Mouse (Mus musculus) right cerebral cortex, adult 2 months (tissue): ENCODE measurements around the gene Mrfap1.
A peak's percentile ranks its signal among the peaks of the same experiment; 100 is the strongest.

ENCODE experiments used
- DNase-seq, 2 experiments: peaks; one replicate each; pipeline ENCODE4 v3.0.0; 2021 to 2022; ENCODE audit warnings: low spot score in 2 of 2

Gene Mrfap1

GRCm38 (mm10) chr5:36786052-36786451, 10.5 kb downstream of the Mrfap1 start:
- DNase-seq, result no peak

- no peak for DNase-seq
Measured at GRCm38 (mm10) chr5:36779512-36779911, 17.1 kb downstream of the Mrfap1 start.

DNA sequence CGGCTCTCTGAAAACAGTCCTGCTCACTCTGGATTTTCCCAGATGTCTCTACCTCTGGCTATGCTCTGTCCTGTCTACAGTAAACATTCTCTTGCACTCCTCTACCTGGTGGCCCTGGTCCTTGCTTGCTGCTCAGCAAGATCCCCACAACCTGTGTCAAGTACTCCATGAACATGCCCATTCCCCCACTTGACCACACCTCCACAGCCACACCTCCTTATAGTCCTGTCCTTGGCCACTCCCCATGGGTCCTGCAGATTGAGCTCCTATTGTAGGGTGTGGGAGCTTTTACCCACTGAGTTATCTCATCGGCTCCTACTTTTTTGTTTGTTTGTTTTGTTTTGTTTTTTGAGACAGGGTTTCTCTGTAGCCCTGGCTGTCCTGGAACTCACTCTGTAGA, 17.7 kb downstream of the Mrfap1 start:
- no peak for DNase-seq

DNA sequence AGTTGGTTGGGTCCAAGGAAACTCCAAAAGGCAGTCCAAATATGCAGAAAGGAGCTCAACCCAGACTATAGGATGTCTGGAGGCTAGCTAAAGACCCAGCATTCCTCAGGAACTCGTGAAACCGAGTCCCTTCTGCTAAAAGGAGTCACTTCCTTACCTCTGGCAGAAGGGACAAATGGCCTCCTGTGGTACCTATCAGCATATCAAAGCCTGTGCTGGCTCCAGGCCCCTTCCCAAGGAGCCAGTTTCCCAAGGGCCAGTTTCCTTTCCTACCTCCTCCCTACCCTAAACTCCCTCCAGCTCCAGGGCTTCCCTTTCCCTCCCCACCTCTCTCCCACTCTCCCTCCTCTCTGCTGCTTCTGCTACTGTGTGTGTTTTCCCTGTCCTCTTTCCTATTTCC, 19.4 kb downstream of the Mrfap1 start:
- no peak for DNase-seq

GRCm38 (mm10) chr5:36776021-36776575, 20.5 kb downstream of the Mrfap1 start:
- no peak for DNase-seq

- DNase-seq, result no peak
Measured at GRCm38 (mm10) chr5:36775317-36775716, 21.3 kb downstream of the Mrfap1 start.

- no peak for DNase-seq
Measured at GRCm38 (mm10) chr5:36772586-36772985, 24.0 kb downstream of the Mrfap1 start.

DNA sequence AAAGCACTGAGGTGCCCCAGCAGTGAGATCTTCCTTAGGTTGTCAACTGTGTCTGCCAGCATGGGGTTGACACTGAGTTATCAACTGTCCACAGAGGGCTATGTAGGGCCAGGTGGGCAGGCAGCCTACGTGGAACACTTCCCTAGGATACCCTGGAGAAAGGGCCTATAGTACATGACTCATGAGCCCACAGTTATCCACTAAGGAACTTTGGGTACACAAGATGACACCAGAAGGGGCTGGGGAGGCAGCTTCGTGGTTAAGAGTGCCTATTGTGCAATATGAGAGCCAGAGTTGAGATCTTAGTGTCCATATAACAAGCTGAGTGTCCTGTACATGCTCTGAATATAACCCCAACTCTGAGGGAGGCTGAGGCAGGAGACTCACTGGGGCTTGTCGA, 27.0 kb downstream of the Mrfap1 start:
- no peak for DNase-seq

DNA sequence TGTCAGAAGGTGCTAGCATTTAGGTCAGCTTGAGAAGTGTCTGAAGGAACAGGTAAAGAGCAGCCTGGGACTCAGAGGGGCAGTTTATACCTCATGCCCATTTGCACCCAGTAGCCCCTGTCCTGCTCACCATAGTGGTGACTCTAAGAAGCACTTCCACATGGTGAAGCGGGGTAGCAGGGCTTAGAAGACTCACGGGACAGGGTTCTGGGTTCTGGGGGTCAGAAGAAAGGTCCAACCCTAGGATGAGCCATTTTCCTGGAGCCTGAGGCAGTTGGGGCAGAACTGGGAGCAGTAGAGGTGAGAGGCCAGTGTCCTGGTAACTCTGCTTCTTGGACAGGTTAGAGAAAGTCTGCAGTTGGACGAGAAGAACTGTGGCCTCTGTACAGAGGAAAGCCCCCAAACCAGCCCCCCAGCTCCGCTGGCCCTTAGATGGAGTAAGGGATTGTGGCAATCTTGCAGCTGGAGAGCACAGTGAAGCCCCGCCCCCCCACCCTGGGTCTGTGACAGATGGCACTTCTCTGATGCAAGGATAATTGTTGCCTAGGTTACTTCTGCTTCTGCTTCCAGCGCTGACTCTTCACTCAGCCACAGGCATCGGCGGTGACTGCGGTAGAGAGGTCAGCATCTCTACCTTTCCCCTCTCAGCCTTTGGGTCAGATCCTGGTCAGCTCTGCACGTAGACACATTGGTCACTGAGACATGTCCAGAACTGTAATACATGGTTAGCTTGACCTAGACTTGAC, 29.4 kb downstream of the Mrfap1 start:
- DNase-seq, result no peak

- DNase-seq, result no peak
Measured at GRCm38 (mm10) chr5:36759848-36760247, 36.7 kb downstream of the Mrfap1 start.

DNA sequence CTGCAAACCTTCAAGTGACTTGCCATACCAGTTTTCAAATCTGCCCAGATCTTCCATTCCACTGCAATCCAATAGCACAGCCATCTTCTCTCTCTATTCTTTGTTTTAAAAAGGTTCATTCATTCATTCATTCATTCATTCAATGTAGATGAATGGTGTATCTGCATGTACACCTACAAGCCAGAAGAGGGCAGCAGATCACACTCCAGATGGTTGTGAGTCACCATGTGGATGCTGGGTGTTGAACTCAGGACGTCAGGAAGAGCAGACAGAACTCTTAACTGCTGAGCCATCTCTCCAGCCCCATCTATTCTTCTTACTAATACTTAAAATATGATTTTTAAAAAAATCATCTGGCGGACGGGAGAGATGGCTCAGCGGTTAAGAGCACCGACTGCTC, 39.5 kb downstream of the Mrfap1 start:
- DNase-seq, result no peak

DNA sequence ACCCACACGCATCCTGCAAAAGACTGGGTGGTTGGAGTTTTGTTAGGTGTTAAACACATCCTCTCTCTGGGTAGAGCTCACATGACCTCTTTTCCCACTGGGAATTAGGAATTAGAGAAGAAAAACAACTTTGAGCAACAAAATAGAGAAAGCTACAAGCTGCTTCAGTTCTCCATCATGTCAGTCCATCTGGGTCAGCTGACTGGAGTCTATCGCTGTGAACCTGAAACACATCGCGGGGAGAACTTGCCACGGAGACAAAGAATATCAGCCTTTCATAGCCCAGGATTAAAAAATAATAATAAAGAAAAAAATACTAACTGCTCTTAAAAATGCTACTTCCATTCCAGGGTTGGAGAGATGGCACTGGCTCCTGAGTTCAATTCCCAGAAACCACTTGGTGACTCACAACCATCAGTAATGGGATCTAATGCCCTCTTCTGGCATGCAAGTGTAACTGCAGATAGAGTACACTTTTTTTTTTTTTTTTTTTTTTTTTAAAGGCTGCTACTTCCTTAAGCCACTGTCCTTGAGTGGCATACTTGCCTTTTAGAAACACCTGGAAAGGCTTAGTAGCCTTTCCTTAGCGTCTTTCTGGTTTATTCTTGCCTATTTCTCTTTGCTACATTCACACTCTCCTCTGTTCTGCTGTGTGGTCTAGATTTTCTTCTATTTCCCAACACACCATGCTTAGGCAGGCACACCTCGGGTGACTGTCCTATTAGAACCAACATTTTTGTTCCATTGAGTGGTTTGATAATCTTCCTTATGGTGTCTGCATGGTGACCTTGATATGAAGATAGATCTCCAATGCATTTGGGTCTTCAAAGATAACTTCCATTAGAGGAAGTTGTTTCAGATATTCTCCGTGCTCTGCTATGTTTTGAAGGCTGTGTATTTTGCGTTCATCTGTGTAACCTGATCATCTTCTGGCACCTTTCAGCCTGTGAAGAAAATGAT, 46.2 kb downstream of the Mrfap1 start:
- no peak for DNase-seq

GRCm38 (mm10) chr5:36748536-36749061, 48.0 kb downstream of the Mrfap1 start, which contains the start of gene Bloc1s4:
Bloc1s4 (minus strand) TSS chr5:36748650.
- peak; percentile 96 to 98 for DNase-seq

DNA sequence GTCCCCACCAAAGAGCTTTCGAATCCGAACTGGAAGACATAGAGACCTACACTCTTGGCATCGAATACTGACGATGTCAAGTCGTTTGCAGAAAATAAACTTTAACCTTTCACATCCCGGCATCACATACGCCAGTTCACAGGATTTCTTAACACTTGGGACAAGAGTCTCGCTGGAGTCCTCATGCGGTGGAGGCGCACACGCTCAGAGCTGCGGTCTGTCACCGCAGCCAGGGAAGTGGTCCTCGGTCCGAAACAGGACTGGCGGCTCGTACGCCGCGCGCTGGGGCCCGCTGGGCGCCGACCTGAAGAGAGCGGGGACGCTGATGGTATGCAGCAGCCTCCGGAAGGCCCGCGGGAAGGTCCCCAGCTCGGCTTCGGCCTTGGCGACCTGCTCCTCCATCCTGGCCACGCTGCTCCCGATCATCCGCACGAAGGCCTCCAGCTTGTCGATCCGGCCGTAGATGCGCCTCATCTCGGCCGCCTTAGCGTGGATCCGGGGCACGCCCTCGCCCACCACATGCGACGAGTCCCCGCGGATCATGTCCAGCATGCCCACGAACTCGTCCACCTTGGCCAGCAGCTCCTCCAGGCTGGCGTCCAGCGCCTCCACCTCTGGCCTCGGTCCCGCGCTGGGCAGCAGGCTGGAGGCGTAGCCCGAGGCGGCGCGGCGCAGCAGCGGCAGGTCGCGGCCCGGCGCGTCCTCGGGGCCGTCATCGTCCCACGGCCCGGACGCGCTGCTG, 48.6 kb downstream of the Mrfap1 start:
- DNase-seq, result peak in 1 of 2 experiments; percentile 19

GRCm38 (mm10) chr5:36747071-36747470, 49.5 kb downstream of the Mrfap1 start:
- DNase-seq, result no peak
